Mouse (Mus musculus) heart, embryonic 13.5 days (tissue): ENCODE results near the gene Mgmt. TPM values are rescaled to one million over a fixed set of nuclear protein-coding genes. Genes with fewer than 3 reads are reported as not detected.

Source experiments
- ATAC-seq: fragments of 200-750 bp; cut with Nextera tagmentation; 2 replicates; pipeline ENCODE4 v1.8.0; 2017; ENCODE audit warnings: moderate TSS enrichment; ENCODE audit not compliant: insufficient number of reproducible peaks, low FRiP score, low TSS enrichment; ENCODE audit errors: extremely low read depth
- H3K27ac ChIP-seq: fragments of 300-500 bp; sonication (generic); replicated peaks from 2 replicates; pipeline ENCODE4 v1.5.1; 2015; ENCODE audit warnings: moderate library complexity, mild to moderate bottlenecking, inconsistent platforms
- H3K27me3 ChIP-seq: fragments of 300-500 bp; sonication (generic); replicated peaks from 2 replicates; pipeline ENCODE4 v1.6.1; 2015; ENCODE audit warnings: mild to moderate bottlenecking, inconsistent platforms
- H3K36me3 ChIP-seq: fragments of 300-500 bp; sonication (generic); 2 replicates; pipeline ENCODE4 v1.6.1; 2015; ENCODE audit warnings: mild to moderate bottlenecking, inconsistent platforms
- H3K4me1 ChIP-seq: fragments of 300-500 bp; sonication (generic); 2 replicates; pipeline ENCODE4 v1.6.1; 2015; ENCODE audit warnings: inconsistent platforms
- H3K4me2 ChIP-seq: fragments of 300-500 bp; sonication (generic); 2 replicates; pipeline ENCODE4 v1.6.1; 2015; ENCODE audit warnings: inconsistent platforms, mild to moderate bottlenecking, moderate library complexity
- H3K4me3 ChIP-seq: fragments of 300-500 bp; sonication (generic); 2 replicates; pipeline ENCODE4 v1.5.1; 2015; ENCODE audit warnings: moderate library complexity, mild to moderate bottlenecking, inconsistent platforms
- H3K9ac ChIP-seq: fragments of 300-500 bp; sonication (generic); 2 replicates; pipeline ENCODE4 v1.6.1; 2015; ENCODE audit warnings: inconsistent platforms, mild to moderate bottlenecking, moderate library complexity
- H3K9me3 ChIP-seq: fragments of 300-500 bp; sonication (generic); 2 replicates; pipeline ENCODE4 v1.6.1; 2016; ENCODE audit warnings: inconsistent platforms
- whole genome bisulfite sequencing: fragments of 180-500 bp; shearing (Covaris S2); methylation state at CpG from one replicate; pipeline ENCODE4 v1.1.7; 2015; ENCODE audit warnings: mixed read lengths; 5-methylcytosine and 5-hydroxymethylcytosine counted together
- polyA plus RNA-seq: library from polyadenylated mRNA; unstranded; fragments of >200 nt; fragmentation: Nextera tagmentation; extraction: Ambion mirVana; gene quantifications from 2 replicates; pipeline ENCODE4 v1.2.1, GENCODE M21; 2015

The Mgmt gene
- polyA plus RNA-seq, result 3.9 and 5.3 TPM in 2 replicates

DNA sequence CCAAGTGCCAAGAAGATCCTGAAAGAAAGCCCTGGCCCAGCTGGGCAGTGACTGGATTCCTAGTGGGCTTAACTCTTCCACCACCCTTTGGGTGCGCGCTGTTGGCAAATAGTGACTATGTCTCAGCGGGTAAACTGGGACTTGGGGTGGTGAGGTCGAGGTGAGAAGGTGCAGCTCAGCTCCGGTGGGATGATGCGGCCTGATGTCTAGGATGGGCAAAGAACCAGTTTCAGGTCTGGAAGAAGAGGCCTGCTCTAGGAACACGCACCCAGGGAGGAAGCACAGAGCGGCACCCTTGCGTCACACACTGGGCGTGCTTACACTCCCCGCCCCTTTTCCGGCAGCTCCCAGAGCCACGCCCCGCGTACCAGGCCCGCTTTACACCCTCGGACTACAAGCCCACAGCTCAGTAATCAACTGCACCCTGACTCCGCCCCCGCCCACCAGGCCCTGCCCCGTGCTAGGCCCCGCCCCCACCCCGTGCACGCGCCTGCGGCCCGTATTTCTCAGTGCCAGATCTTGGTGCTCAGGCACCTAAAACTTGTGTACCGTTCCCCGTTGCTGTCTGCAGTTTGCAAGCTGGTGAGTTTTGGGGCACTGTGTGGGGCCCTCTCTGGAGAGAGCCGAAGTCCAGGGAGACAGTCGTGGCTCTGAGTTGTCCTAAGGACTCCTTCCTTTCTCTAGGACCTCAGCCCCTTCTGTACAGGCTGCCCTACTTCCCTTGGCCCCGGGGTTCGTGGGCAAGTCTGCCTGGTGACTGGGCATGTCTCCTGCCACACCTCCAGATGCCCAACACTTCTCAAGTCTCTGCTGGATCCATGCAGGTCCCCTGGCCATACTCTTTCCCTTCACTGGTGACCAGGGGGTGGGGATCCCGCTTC lies at the start of gene Mgmt:
Gene Mgmt (plus strand): TSS at position 509 of the 881 bp plus-strand sequence.
- Histone ChIP-seq H3K9ac (peak within 1 kb of the TSS; percentile 81), H3K4me3 (peak within 1 kb of the TSS; percentile 53), H3K27ac (peak within 1 kb of the TSS; percentile 73), H3K4me2 (peak within 1 kb of the TSS; percentile 73), H3K27me3 (no peaks in the 10 kb centered on the region; the same call in 1 of the 2 replicates), H3K36me3 (no peaks in the 10 kb centered on the region), H3K4me1 (peaks cover 38% of the 10 kb centered on the region), H3K9me3 (no peaks in the 10 kb centered on the region)
- WGBS, result 10% methylated on average over 33 of the region's 33 CpGs
- ATAC-seq, result peak; percentile 98

DNA sequence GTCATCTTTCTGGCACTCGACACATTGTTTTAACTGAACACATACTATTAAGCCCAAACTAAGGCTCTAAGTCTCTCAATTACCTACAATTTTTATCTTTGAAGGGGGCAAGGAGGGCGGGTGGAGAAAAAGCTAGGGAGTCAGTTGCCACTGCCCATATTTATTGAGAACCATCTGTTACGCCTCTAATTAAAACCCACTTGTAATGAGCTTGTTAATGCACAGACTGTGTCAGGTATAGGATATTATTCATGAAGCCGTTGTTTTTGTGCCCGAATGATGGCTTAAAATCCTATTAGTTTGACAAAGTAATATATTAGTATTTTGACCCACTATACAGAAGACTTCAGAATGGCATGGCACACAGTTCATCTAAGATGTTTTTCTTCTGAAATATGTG lies 49.6 kb upstream of the Mgmt start:
- Histone ChIP-seq H3K4me3 (no peak overlapping the region), H3K27me3 (no peaks in the 10 kb centered on the region), H3K36me3 (no peaks in the 10 kb centered on the region), H3K9me3 (no peaks in the 10 kb centered on the region), H3K27ac (no peak overlapping the region), H3K4me2 (no peak overlapping the region), H3K4me1 (peaks cover 36% of the 10 kb centered on the region), H3K9ac (no peak overlapping the region)
- ATAC-seq, result no peak
- 67% methylated on average over 5 of the region's 5 CpGs for WGBS

DNA sequence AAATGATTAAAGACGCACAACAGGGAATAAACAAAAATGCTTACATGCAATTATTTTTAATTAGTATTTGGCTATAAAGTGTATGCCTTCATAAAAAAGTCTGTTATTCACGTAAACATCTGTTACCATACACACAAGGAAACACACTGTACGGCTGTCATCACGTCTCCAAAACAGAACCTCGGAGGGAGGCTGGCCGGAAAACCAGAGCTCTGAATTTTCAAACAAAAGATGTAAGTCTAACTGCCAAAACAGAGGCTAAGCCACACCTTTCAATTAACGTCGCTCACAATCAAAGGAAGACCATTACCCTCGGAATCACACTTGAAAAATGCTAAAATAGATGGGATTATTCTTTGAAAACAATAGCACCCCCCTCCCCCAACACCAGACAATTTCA lies 49.1 kb upstream of the Mgmt start:
- H3K4me2 ChIP-seq, result no peak overlapping the region
- no peaks in the 10 kb centered on the region for H3K36me3 ChIP-seq
- H3K9me3 ChIP-seq, result no peaks in the 10 kb centered on the region
- H3K27ac ChIP-seq, result no peak overlapping the region
- H3K27me3 ChIP-seq, result no peaks in the 10 kb centered on the region
- no peak overlapping the region for H3K9ac ChIP-seq
- WGBS, result 58% methylated on average over 9 of the region's 9 CpGs
- H3K4me3 ChIP-seq, result no peak overlapping the region
- no peak for ATAC-seq
- H3K4me1 ChIP-seq, result peaks cover 35% of the 10 kb centered on the region

DNA sequence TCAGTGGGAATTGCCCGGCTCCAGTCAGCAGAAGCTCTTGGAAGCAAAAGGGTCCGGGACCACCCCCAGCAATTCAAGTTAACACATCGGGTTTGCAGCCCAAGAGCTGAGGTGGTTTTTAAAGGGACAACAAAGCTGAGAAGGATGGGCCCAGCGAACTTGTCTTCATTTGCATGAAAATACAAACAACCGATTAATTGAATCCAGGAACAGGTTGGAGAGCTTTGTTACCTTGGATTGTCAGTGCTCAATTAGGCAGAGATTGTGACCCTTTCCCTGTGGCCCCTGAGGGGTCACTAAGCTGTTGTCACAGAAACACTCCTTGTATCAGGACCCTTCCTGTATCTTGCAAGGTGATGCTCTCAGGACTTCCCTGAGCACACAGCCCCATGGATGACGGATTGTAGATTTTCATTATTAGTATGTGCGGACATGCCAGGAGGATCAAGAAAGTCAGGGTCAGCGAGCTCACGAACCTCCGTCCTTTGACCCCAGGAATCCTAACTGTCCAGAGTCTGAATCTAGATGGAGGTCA lies 48.3 kb upstream of the Mgmt start:
- Histone ChIP-seq H3K27ac (no peak overlapping the region), H3K36me3 (no peaks in the 10 kb centered on the region), H3K9me3 (no peaks in the 10 kb centered on the region), H3K4me1 (peaks cover 37% of the 10 kb centered on the region), H3K4me2 (no peak overlapping the region), H3K27me3 (no peaks in the 10 kb centered on the region; the same call in 1 of the 2 replicates), H3K4me3 (no peak overlapping the region), H3K9ac (no peak overlapping the region)
- ATAC-seq, result no peak
- 69% methylated on average over 10 of the region's 10 CpGs for WGBS

DNA sequence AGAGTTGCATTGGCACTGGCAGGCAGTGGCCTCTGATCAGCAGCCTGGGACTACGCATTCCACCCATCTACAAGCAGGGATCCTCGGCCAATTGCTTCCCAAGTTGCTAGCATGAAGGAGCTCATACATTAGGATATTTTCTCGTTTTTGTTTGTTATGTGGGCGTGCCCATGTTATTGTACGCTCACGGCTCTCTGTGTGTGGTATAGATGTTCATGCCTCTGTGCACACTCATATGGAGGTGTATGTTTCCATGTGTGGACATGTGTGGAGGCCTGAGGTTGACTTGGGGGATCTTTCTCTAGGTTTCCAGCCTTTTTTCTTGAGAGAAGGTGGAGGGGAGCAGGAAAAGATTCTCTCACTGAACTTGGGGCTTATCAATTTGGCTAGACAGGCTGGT lies 46.8 kb upstream of the Mgmt start:
- 80% methylated on average over 6 of the region's 6 CpGs for WGBS
- Histone ChIP-seq H3K27me3 (no peaks in the 10 kb centered on the region; the same call in 1 of the 2 replicates), H3K9ac (no peak overlapping the region), H3K27ac (no peak overlapping the region), H3K4me2 (no peak overlapping the region), H3K4me3 (no peak overlapping the region), H3K4me1 (peaks cover 49% of the 10 kb centered on the region), H3K9me3 (no peaks in the 10 kb centered on the region), H3K36me3 (no peaks in the 10 kb centered on the region)
- no peak for ATAC-seq

DNA sequence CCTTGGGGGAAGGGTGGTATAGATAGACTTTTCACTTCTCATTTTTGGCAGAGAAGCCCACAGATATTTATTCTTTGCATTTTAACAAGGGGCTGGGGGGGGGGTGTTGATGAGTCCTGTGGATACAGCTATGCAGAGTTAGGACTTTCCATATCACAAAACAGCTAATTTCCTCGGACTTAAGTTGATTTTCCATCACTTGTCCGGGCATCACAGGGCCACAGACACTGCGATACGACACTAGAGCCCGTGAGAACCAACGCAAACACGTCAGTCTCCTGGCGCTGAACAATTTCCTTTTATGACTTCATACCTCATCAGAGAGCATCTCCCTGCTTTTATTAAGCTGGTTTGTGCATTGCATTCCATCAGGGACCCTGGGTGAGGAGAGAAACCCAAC lies 45.7 kb upstream of the Mgmt start:
- H3K9ac ChIP-seq, result no peak overlapping the region
- no peak for ATAC-seq
- no peak overlapping the region for H3K4me3 ChIP-seq
- no peak overlapping the region for H3K4me2 ChIP-seq
- WGBS, result 66% methylated on average over 8 of the region's 8 CpGs
- H3K27me3 ChIP-seq, result no peaks in the 10 kb centered on the region; the same call in 1 of the 2 replicates
- H3K9me3 ChIP-seq, result no peaks in the 10 kb centered on the region
- H3K4me1 ChIP-seq, result peaks cover 43% of the 10 kb centered on the region
- H3K27ac ChIP-seq, result no peak overlapping the region
- no peaks in the 10 kb centered on the region for H3K36me3 ChIP-seq

DNA sequence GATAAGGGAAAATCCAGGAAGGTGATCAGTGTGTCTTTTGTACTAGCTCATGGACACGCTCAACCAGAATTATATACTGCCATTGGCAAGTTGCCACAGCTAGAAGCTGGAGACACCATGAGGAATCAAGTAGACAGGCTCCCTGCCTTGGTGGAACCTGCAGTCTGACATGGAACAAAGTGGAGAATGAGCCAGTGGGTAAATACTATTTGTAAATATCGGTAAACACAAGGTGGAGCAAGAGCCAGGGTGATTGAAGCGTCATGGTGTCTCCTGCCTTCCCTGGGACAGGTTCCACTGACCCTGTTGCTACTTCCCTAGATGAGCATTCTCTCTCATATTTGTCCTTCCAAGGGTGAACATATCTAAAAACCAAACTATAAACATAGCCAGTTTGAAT lies 44.6 kb upstream of the Mgmt start:
- Histone ChIP-seq H3K9ac (no peak overlapping the region), H3K4me1 (peaks cover 34% of the 10 kb centered on the region), H3K4me2 (no peak overlapping the region), H3K27me3 (peaks cover 5% of the 10 kb centered on the region; the same call in 1 of the 2 replicates), H3K4me3 (no peak overlapping the region), H3K9me3 (no peaks in the 10 kb centered on the region), H3K27ac (no peak overlapping the region), H3K36me3 (no peaks in the 10 kb centered on the region)
- ATAC-seq, result no peak
- WGBS, result 78% methylated on average over 3 of the region's 3 CpGs

DNA sequence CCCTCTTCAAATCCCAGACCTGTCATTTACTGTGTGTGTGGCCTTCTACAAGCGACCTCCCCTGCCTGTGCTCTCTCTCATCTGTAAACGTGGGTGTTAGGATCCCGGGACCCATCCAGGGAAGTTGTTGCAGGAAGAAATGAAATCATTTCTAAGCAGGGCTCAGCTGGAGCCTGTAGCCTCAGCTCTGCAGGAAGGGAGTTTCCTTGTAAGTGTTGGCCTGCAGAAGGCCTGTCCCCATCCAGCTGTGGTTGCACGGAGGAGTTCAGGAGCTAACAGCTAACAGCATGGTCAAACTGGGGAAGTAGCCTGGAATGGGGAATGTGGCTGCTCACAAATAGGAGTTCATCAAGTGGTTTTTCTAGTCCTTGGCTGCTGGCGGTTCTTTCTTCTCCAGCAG lies 44.1 kb upstream of the Mgmt start:
- H3K27ac ChIP-seq, result no peak overlapping the region
- WGBS, result 55% methylated on average over 5 of the region's 5 CpGs
- no peak overlapping the region for H3K4me3 ChIP-seq
- H3K27me3 ChIP-seq, result peaks cover 7% of the 10 kb centered on the region; the same call in 1 of the 2 replicates
- H3K4me1 ChIP-seq, result peaks cover 31% of the 10 kb centered on the region
- H3K36me3 ChIP-seq, result no peaks in the 10 kb centered on the region
- no peak overlapping the region for H3K9ac ChIP-seq
- no peak for ATAC-seq
- no peaks in the 10 kb centered on the region for H3K9me3 ChIP-seq
- H3K4me2 ChIP-seq, result no peak overlapping the region

DNA sequence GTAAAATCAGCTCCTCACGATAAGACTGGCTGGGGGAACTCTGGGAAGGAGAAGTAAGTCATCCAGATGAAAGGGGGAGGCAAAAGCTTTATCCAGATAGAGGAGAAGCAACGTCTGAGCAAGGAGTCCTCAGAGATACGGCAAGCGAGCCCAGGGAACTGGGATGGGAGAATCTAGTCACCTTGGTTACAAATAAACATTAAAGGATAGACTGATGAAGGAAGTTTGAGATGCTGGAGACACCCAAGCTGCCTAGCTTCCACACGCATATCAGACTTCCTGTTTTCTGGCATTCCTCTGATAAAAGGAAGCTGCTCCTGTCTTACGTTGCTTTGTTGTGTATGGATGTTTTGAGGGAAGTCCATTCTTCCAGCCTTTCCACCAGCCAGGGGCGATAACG lies 42.5 kb upstream of the Mgmt start:
- no peak overlapping the region for H3K4me3 ChIP-seq
- H3K27ac ChIP-seq, result peak overlapping the region; percentile 32; the same call in 1 of the 2 replicates
- H3K4me1 ChIP-seq, result peaks cover 24% of the 10 kb centered on the region
- H3K9ac ChIP-seq, result no peak overlapping the region
- H3K27me3 ChIP-seq, result peaks cover 7% of the 10 kb centered on the region; the same call in 1 of the 2 replicates
- whole genome bisulfite sequencing, result 34% methylated on average over 8 of the region's 8 CpGs
- H3K4me2 ChIP-seq, result no peak overlapping the region
- no peak for ATAC-seq
- no peaks in the 10 kb centered on the region for H3K9me3 ChIP-seq
- H3K36me3 ChIP-seq, result no peaks in the 10 kb centered on the region

DNA sequence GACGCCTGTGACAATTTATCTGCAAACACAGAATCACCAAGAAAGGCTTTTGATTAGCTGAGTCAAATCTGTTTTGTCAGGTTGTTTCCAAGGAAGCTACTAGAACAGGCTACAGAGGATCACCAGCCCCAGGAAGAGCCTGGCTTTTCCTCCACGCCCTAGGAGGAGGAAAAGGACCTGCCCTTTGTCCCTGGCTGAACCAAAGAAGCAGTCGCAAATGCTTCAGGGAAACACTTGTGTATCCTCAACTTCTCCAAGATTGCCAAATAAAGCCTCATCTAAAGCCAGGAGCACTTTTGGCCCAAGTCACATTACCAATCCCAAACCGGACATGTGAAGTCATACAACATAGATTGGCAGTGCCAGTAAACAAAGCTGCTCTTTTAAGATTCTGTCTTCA lies 41.7 kb upstream of the Mgmt start:
- no peak overlapping the region for H3K9ac ChIP-seq
- H3K27me3 ChIP-seq, result peaks cover 7% of the 10 kb centered on the region; the same call in 1 of the 2 replicates
- no peak overlapping the region for H3K4me3 ChIP-seq
- WGBS, result 53% methylated on average over 4 of the region's 4 CpGs
- 0 out of 2 replicates have a peak overlapping the region, but pooled peaks have one; percentile 17 for H3K27ac ChIP-seq
- ATAC-seq, result no peak
- H3K36me3 ChIP-seq, result no peaks in the 10 kb centered on the region
- peaks cover 24% of the 10 kb centered on the region for H3K4me1 ChIP-seq
- no peaks in the 10 kb centered on the region for H3K9me3 ChIP-seq
- no peak overlapping the region for H3K4me2 ChIP-seq

DNA sequence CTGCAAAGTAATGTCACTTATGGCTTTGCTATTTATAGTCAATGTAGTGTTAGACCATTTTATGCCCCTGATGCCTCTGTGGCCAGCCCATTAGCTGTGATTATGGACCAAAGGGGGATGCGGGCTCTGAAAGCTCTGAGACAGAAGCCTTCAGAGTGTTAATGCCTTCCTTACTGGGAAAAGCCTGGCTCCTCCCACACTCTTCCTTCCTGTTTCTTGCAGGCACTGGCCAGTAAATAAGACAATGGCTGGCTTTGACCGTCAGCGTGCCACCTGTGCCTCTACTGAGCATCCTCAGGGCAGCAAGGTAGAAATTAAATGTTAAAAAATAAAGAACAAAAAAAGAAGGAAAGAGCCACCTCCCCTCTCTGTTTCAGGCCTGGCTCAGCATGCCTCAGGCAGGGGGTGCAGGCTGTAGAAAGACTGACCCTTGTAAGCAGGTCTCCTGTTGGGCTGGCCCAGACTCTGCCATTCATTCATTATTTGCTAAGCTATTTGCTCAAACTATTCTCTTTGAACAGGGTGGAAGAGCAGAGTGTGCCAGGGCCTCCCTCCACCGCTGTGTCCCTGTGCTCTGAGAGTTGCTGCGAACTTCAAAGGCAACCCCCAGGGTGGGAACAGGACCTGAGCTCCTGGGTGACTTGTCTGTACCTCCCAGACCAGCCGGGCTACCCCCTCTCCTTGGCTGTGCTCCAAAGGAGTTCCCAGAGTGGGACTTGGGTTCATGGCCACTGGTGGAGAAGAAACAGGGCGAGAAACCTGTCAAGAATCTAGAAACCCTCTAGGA lies 29.5 kb upstream of the Mgmt start:
- no peak for ATAC-seq
- no peak overlapping the region for H3K4me2 ChIP-seq
- no peaks in the 10 kb centered on the region for H3K36me3 ChIP-seq
- peaks cover 17% of the 10 kb centered on the region for H3K4me1 ChIP-seq
- 30% methylated on average over 7 of the region's 7 CpGs for WGBS
- H3K9ac ChIP-seq, result no peak overlapping the region
- peaks cover 10% of the 10 kb centered on the region; the same call in 1 of the 2 replicates for H3K27me3 ChIP-seq
- no peak overlapping the region for H3K27ac ChIP-seq
- H3K9me3 ChIP-seq, result no peaks in the 10 kb centered on the region
- no peak overlapping the region for H3K4me3 ChIP-seq
